Mouse (Mus musculus): ENCODE measurements around the gene Adgrg3.

The Adgrg3 gene

GRCm38 (mm10) chr8:95017451-95017850 lies at the start of gene Adgrg3:
Gene Adgrg3, plus strand, starts transcription at chr8:95017692.
- DNase-seq (ENCODE audit: low read depth, low spot score) = no peak

GRCm38 (mm10) chr8:94973270-94973669 lies 44.2 kb upstream of the Adgrg3 start:
- no peak for DNase-seq (ENCODE audit: low read depth, low spot score)

GRCm38 (mm10) chr8:94973786-94974185 lies 43.7 kb upstream of the Adgrg3 start:
- no peak for DNase-seq (ENCODE audit: low read depth, low spot score)

GRCm38 (mm10) chr8:94974467-94975165 lies 42.9 kb upstream of the Adgrg3 start, which contains the start of gene Adgrg1:
Gene Adgrg1, plus strand, starts transcription at chr8:94974751.
- no peak for DNase-seq (ENCODE audit: low read depth, low spot score)

GRCm38 (mm10) chr8:94976651-94977417 lies 40.7 kb upstream of the Adgrg3 start:
- DNase-seq (ENCODE audit: low read depth, low spot score) = no peak

GRCm38 (mm10) chr8:94978131-94978530 lies 39.4 kb upstream of the Adgrg3 start:
- DNase-seq (ENCODE audit: low read depth, low spot score) = no peak

GRCm38 (mm10) chr8:94978593-94979319 lies 38.7 kb upstream of the Adgrg3 start:
- no peak for DNase-seq (ENCODE audit: low read depth, low spot score)

- no peak for DNase-seq (ENCODE audit: low read depth, low spot score)
Observed at GRCm38 (mm10) chr8:94980176-94980575, 37.3 kb upstream of the Adgrg3 start.

- no peak for DNase-seq (ENCODE audit: low read depth, low spot score)
Observed at GRCm38 (mm10) chr8:94980976-94981375, 36.5 kb upstream of the Adgrg3 start.

- DNase-seq (ENCODE audit: low read depth, low spot score) = no peak
Observed at GRCm38 (mm10) chr8:94981848-94982247, 35.6 kb upstream of the Adgrg3 start.

GRCm38 (mm10) chr8:94983146-94983545 lies 34.3 kb upstream of the Adgrg3 start:
- no peak for DNase-seq (ENCODE audit: low read depth, low spot score)

GRCm38 (mm10) chr8:94983881-94984516 lies 33.5 kb upstream of the Adgrg3 start:
- peak; percentile 90 for DNase-seq (ENCODE audit: low read depth, low spot score)

- no peak for DNase-seq (ENCODE audit: low read depth, low spot score)
Observed at GRCm38 (mm10) chr8:94985023-94985422, 32.5 kb upstream of the Adgrg3 start.

- no peak for DNase-seq (ENCODE audit: low read depth, low spot score)
Observed at GRCm38 (mm10) chr8:94986676-94987075, 30.8 kb upstream of the Adgrg3 start.

- no peak for DNase-seq (ENCODE audit: low read depth, low spot score)
Observed at GRCm38 (mm10) chr8:94987553-94987952, 29.9 kb upstream of the Adgrg3 start.

GRCm38 (mm10) chr8:94988619-94989018 lies 28.9 kb upstream of the Adgrg3 start:
- DNase-seq (ENCODE audit: low read depth, low spot score) = no peak

GRCm38 (mm10) chr8:94989711-94990110 lies 27.8 kb upstream of the Adgrg3 start:
- no peak for DNase-seq (ENCODE audit: low read depth, low spot score)

- DNase-seq (ENCODE audit: low read depth, low spot score) = no peak
Observed at GRCm38 (mm10) chr8:94990598-94991453, 26.7 kb upstream of the Adgrg3 start.

- no peak for DNase-seq (ENCODE audit: low read depth, low spot score)
Observed at GRCm38 (mm10) chr8:94991454-94991994, 26.0 kb upstream of the Adgrg3 start.

GRCm38 (mm10) chr8:94992010-94992409 lies 25.5 kb upstream of the Adgrg3 start:
- DNase-seq (ENCODE audit: low read depth, low spot score) = no peak

GRCm38 (mm10) chr8:94992534-94992933 lies 25.0 kb upstream of the Adgrg3 start:
- DNase-seq (ENCODE audit: low read depth, low spot score) = no peak

Measured in 3T3-L1 (cell line).